Mouse (Mus musculus): ENCODE measurements around the gene Cpm. TPM values are rescaled to one million over a fixed set of nuclear protein-coding genes. Genes with fewer than 3 reads are reported as not detected.

Gene Cpm
- polyA plus RNA-seq (2012; rRNA removed), result 9.5 and 13.6 TPM in 2 replicates

DNA sequence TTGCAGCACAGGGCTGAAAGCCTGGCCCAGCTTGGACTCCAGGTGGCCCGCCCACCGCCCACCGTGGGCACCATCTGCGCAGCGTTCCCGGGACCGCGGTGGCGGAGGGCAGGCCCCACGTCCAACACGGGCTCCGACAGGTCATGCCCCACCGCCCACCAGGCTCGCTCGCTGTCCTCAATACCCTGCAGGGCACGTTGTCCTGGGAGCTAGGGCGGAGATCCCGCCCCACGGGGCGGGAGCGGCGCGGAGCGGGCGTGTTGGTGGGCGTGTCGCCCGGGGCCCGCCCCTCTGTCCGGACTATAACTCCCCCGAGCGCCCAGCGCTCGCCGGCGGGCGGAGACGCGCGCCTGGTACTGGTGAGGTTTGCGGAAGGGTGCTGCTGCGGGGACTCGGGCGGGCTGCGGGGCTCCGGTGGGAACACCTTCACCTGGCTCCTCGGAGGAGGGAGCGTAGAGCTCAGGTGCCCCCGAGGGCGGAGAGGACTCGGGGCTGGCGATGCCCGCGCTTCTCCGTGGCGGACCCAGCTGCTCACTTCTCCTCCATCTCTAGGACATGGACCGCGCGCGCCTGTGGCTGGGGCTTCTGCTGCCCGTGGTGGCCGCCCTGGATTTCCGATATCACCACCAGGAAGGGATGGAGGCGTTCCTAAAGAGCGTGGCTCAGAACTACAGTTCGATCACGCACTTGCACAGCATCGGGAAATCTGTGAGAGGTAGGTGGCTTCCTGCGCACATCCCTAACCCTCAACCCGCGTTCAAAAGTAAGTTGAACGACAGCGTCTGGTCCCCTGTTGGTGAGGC, at the start of gene Cpm:
Gene Cpm (plus strand): TSS at position 332 of the 803 bp plus-strand sequence.
- peaks cover 4% of the 10 kb centered on the region; the same call in 1 of the 2 replicates for H3K27me3 ChIP-seq (ENCODE audit: control insufficient read depth, insufficient read depth, low read length)
- under 1% methylated on average over 73 of the region's 73 CpGs for WGBS
- TF ChIP-seq CTCF (IDR thresholded peaks at IDR 0.05; ENCODE audit: borderline replicate concordance, insufficient read depth, low read depth, low read length) (no peak), POLR2A (IDR thresholded peaks at IDR 0.05; ENCODE audit: borderline replicate concordance, insufficient read depth, low read length) (no peak)
- H3K4me3 ChIP-seq (replicated peaks; ENCODE audit: insufficient read depth, low read depth, low read length), result peak within 1 kb of the TSS; percentile 47
- H3K27ac ChIP-seq (ENCODE audit: insufficient read depth, low read length), result no peak within 1 kb of the TSS
- peak; percentile 20 to 22 for DNase-seq
- H3K4me1 ChIP-seq (ENCODE audit: control insufficient read depth, insufficient read depth, low read length), result peaks cover 4% of the 10 kb centered on the region; the same call in 1 of the 2 replicates

DNA sequence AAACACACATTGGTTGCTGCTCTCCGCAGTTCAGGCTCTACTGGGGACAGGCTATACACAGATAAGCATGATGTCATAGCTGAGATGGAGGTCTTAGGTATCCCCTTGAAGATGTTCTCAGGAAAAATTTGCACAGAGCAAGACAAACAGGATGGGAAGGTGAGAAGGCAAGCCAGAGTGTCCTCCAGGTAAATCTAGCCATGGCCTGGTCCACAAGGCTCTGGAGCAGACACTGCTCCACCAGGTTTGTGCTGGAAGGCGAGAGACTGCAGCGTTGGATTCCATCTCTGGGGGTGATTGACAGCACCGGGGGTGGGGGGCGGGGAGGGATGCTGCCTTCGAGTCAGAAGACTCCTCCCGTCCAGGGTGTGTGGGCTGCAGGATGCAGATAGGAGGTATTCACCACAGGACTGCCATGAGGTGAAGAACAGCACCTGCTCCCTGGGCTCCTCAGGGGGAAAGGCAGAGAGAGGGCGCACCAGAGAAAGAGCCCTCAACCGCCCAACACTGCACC, 49.5 kb upstream of the Cpm start:
- Histone ChIP-seq H3K27ac (ENCODE audit: insufficient read depth, low read length) (no peak overlapping the region), H3K4me3 (replicated peaks; ENCODE audit: insufficient read depth, low read depth, low read length) (no peak overlapping the region), H3K27me3 (ENCODE audit: control insufficient read depth, insufficient read depth, low read length) (no peaks in the 10 kb centered on the region), H3K4me1 (ENCODE audit: control insufficient read depth, insufficient read depth, low read length) (no peaks in the 10 kb centered on the region)
- WGBS, result 52% methylated on average over 9 of the region's 9 CpGs
- no peak for DNase-seq
- TF ChIP-seq CTCF (IDR thresholded peaks at IDR 0.05; ENCODE audit: borderline replicate concordance, insufficient read depth, low read depth, low read length) (no peak), POLR2A (IDR thresholded peaks at IDR 0.05; ENCODE audit: borderline replicate concordance, insufficient read depth, low read length) (no peak)

DNA sequence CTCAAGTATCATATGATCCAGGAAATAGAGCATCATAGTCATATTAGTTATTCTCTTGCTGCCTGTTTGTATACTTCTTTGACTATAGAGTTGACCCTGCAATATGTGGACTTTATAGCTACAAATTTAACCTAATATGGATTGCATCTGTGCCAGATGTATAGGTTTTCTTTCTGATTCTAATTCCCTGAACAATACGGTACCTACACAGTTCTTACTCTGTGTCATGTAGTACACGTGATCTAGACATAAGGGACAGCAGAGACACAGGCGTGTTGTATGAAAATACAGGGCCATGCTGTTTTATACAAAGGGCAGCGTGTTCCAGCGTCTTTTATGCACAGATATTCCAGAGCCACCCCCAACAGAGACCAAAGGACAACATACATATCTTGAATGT, 48.9 kb upstream of the Cpm start:
- H3K27me3 ChIP-seq (ENCODE audit: control insufficient read depth, insufficient read depth, low read length), result no peaks in the 10 kb centered on the region
- DNase-seq, result no peak
- TF ChIP-seq CTCF (IDR thresholded peaks at IDR 0.05; ENCODE audit: borderline replicate concordance, insufficient read depth, low read depth, low read length) (no peak), POLR2A (IDR thresholded peaks at IDR 0.05; ENCODE audit: borderline replicate concordance, insufficient read depth, low read length) (no peak)
- no peaks in the 10 kb centered on the region for H3K4me1 ChIP-seq (ENCODE audit: control insufficient read depth, insufficient read depth, low read length)
- no peak overlapping the region for H3K27ac ChIP-seq (ENCODE audit: insufficient read depth, low read length)
- 81% methylated on average over 5 of the region's 5 CpGs for WGBS
- H3K4me3 ChIP-seq (replicated peaks; ENCODE audit: insufficient read depth, low read depth, low read length), result no peak overlapping the region

DNA sequence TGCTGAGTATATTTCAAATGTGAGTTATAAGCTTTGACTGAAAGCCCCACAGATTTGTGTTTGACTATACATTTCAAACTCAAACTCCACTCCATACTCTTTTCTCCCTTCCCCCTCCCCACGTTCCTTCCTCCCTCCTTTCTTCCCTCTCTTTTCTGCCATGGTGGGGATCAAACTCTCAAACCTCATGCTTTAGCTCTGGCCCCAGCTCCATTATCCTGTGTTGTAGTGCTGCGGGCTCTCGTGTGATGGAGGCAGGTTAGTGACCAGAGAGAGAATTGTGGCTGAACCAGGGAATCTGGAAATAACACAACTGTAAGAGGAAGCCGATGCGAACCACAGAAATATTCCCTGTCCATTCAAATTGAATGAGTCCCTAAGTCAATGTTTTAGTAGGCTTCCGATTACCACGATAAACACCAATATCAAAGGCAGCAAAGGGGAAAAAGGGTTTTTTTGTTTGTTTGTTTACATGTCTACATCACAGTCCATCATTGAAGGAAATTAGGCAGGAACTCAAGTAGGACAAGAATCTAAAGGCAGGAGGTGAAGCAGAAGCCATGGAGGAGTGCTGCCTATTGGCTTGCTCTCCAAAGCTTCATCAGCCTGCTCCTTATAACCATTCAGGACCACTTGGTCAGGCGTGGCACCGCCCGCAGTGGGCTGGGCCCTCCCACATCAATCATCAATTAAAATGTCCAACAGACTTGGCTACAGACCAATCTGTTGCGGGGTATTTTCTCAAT, 48.1 kb upstream of the Cpm start:
- H3K27ac ChIP-seq (ENCODE audit: insufficient read depth, low read length), result no peak overlapping the region
- H3K4me3 ChIP-seq (replicated peaks; ENCODE audit: insufficient read depth, low read depth, low read length), result no peak overlapping the region
- H3K4me1 ChIP-seq (ENCODE audit: control insufficient read depth, insufficient read depth, low read length), result no peaks in the 10 kb centered on the region
- no peak for TF ChIP-seq CTCF (IDR thresholded peaks at IDR 0.05; ENCODE audit: borderline replicate concordance, insufficient read depth, low read depth, low read length)
- no peak for TF ChIP-seq POLR2A (IDR thresholded peaks at IDR 0.05; ENCODE audit: borderline replicate concordance, insufficient read depth, low read length)
- WGBS, result 88% methylated on average over 11 of the region's 11 CpGs
- DNase-seq, result no peak
- no peaks in the 10 kb centered on the region for H3K27me3 ChIP-seq (ENCODE audit: control insufficient read depth, insufficient read depth, low read length)

DNA sequence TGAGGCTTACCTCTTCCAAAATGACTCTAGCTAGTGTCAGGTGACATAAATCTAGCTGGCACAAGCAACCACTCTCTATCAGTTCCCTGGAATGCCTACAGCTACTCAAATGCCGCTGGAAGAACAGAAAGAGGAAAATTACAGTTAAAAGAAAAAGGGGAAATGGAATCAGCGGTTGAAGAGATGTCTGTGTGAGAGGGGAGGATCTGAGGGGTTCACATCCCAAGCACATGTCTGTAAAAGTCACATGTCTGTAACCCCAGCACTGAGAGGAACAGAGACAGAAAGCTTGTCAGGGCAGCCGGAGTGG, 47.6 kb upstream of the Cpm start:
- TF ChIP-seq CTCF (IDR thresholded peaks at IDR 0.05; ENCODE audit: borderline replicate concordance, insufficient read depth, low read depth, low read length), result no peak
- no peak for TF ChIP-seq POLR2A (IDR thresholded peaks at IDR 0.05; ENCODE audit: borderline replicate concordance, insufficient read depth, low read length)
- H3K27me3 ChIP-seq (ENCODE audit: control insufficient read depth, insufficient read depth, low read length), result no peaks in the 10 kb centered on the region
- no peak overlapping the region for H3K27ac ChIP-seq (ENCODE audit: insufficient read depth, low read length)
- DNase-seq, result no peak
- 99% methylated on average over 3 of the region's 3 CpGs for WGBS
- no peaks in the 10 kb centered on the region for H3K4me1 ChIP-seq (ENCODE audit: control insufficient read depth, insufficient read depth, low read length)
- H3K4me3 ChIP-seq (replicated peaks; ENCODE audit: insufficient read depth, low read depth, low read length), result no peak overlapping the region

DNA sequence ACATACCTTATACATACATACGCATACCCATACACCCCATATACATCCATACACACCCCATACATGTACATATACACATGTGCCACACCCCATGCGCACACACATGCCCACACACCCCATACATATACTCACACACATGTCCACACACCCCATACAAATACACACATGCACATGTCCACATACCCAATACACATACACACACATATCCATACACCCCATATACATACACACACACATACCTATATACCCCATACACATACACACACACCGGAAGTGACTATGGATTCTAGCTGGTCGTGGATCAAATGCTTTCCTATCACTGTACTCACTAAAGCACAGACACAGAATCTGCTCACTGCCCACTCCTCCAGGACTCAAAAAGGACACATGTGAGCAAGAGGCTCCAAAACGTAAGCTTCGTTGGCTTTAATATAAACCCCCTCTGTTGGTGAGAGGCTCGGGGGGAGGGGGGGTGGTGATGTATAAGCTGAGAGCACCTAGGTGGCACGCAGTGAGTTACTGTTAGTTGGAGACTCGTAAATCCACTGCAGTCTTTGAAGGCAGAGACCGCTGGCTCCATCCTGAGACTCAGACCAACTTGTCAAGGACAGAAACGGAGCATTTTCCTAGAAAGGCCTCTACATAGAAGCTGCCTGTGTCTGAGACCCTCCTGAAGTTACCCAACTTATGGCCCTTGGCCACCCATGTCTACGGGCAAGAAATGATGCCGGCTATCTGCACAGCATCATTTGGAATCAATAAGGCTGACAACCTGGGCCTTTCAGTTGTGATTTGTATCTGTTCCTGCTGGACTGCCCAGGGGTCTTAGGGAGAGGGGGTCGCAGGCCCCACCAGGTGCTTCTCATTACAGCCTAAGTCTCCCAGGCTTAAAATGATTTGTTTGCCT, 45.9 kb upstream of the Cpm start:
- no peak overlapping the region for H3K27ac ChIP-seq (ENCODE audit: insufficient read depth, low read length)
- DNase-seq, result no peak
- no peaks in the 10 kb centered on the region for H3K4me1 ChIP-seq (ENCODE audit: control insufficient read depth, insufficient read depth, low read length)
- H3K4me3 ChIP-seq (replicated peaks; ENCODE audit: insufficient read depth, low read depth, low read length), result no peak overlapping the region
- no peaks in the 10 kb centered on the region for H3K27me3 ChIP-seq (ENCODE audit: control insufficient read depth, insufficient read depth, low read length)
- no peak for TF ChIP-seq CTCF (IDR thresholded peaks at IDR 0.05; ENCODE audit: borderline replicate concordance, insufficient read depth, low read depth, low read length)
- TF ChIP-seq POLR2A (IDR thresholded peaks at IDR 0.05; ENCODE audit: borderline replicate concordance, insufficient read depth, low read length), result no peak
- 83% methylated on average over 14 of the region's 14 CpGs for WGBS

DNA sequence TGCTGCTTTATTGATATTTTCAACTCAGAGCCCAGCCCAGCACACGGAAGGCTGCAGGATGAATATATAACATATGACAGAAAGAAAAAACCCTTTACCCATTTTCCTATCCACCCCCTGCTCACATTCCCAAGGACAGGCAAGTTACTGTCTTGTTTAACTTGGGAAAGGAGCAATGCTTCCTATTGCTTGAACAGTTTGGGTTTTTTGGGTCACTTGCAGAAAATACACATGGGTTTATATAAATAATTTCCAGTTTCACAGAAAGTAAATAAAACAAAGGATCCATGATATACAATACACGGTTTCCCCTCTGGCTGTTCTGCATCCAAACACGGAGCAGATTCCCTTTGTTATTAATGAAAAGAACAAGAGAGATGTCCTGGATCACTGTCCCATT, 45.2 kb upstream of the Cpm start:
- no peak for DNase-seq
- no peak overlapping the region for H3K27ac ChIP-seq (ENCODE audit: insufficient read depth, low read length)
- H3K4me1 ChIP-seq (ENCODE audit: control insufficient read depth, insufficient read depth, low read length), result no peaks in the 10 kb centered on the region
- TF ChIP-seq POLR2A (IDR thresholded peaks at IDR 0.05; ENCODE audit: borderline replicate concordance, insufficient read depth, low read length), result no peak
- no peak for TF ChIP-seq CTCF (IDR thresholded peaks at IDR 0.05; ENCODE audit: borderline replicate concordance, insufficient read depth, low read depth, low read length)
- H3K27me3 ChIP-seq (ENCODE audit: control insufficient read depth, insufficient read depth, low read length), result no peaks in the 10 kb centered on the region
- WGBS, result 75% methylated on average over 3 of the region's 3 CpGs
- H3K4me3 ChIP-seq (replicated peaks; ENCODE audit: insufficient read depth, low read depth, low read length), result no peak overlapping the region

Data from cerebellum, adult 2 months (tissue).